Mouse (Mus musculus) spleen, postnatal 36 days (tissue): ENCODE measurements around the gene Atcay.
"Not testable (repeated sequence)": the region's sequence is repeated elsewhere in the genome, so short reads cannot be mapped to it uniquely, and the experiment has no call there.

Experiments
- DNase-seq, 2 experiments: peaks; one replicate each; pipeline ENCODE4 v3.0.0; 2022; ENCODE audit warnings: low spot score in 2 of 2, mixed read lengths in 1 of 2

Atcay gene

DNA sequence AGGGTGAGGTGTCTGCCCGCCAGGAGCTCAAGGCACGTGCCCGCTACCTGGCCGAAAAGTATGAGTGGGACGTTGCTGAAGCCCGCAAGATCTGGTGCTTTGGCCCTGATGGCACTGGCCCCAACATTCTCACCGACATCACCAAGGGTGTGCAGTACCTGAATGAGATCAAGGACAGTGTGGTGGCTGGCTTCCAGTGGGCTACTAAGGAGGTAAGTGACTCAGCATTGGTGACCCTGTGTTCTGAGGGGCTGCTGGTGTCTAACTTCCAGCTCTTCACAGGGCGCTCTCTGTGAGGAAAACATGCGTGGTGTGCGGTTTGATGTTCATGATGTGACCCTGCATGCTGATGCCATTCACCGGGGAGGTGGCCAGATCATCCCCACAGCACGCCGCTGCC is 49.7 kb downstream of the Atcay start:
- DNase-seq, result no peak

DNA sequence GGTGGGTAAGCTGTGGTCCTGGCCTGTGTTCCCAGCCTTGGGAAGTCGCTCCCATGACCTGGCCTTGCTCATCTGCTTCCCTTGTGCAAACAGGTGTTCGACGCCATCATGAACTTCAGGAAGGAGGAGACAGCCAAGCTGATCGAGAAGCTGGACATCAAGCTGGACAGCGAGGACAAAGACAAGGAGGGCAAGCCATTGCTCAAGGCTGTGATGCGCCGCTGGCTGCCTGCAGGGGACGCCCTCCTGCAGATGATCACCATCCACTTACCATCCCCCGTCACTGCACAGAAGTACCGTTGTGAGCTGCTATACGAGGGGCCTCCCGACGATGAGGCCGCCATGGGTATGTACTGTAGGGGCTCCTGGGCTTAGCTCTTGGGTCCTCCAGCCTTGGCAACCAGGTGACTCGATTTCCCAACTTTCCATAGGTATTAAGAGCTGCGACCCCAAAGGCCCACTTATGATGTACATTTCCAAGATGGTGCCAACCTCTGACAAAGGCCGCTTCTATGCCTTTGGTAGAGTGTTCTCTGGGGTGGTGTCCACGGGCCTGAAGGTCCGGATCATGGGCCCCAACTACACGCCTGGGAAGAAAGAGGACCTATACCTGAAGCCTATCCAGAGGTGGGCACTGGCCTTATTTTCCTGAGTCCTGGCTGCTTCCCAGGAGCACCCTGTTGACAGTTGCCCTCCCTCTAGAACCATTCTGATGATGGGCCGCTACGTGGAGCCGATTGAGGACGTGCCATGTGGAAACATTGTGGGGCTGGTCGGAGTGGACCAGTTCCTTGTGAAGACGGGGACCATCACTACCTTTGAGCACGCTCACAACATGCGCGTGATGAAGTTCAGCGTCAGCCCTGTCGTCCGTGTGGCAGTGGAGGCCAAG is 50.9 kb downstream of the Atcay start:
- DNase-seq, result no peak

DNA sequence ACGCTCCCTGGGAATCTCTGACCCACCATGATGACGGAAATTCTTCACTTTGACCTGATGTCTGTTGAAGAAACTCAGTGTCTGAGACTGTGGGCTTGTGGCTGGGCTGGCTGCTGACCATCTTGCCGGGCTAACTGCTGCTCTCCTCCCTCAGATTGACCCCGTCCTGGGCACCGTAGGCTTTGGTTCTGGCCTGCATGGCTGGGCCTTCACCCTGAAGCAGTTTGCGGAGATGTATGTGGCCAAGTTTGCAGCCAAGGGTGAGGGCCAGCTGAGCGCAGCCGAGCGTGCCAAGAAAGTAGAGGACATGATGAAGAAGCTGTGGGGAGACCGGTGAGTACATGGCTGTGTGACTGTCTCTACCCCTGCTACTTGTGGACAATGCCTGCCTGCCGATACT is 51.7 kb downstream of the Atcay start:
- DNase-seq, result no peak

DNA sequence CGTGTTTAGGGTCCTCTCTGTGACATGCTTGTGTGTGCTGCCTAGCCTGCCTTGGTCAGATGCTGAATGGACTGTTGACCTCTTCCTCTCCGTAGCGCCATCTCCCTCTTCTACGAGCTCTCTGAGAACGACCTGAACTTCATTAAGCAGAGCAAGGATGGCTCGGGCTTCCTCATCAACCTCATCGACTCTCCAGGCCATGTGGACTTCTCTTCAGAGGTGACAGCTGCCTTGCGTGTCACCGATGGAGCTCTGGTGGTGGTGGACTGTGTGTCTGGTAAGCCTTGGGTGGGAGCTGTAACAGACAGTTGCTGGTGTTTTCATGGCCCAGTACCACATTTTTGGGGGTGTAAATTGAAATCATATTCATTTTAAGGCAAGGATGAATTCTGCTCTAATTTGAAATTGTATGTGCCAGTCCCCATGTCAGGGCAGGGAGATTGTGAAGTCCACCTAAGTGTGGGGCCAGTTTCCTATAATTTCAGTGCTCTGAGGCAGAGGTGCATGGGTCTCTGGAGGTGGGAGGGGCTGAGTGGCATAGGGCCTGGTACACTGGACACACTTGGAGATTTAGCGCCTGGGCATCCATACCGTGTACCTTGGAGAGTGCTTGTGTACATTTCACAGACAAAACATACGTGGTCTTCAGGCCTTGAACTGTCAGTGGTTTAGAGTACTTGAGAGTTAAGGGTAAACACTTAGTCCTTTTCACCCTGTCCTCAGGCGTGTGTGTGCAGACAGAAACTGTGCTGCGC is 52.5 kb downstream of the Atcay start:
- peak in 1 of 2 experiments; percentile 60 for DNase-seq

DNA sequence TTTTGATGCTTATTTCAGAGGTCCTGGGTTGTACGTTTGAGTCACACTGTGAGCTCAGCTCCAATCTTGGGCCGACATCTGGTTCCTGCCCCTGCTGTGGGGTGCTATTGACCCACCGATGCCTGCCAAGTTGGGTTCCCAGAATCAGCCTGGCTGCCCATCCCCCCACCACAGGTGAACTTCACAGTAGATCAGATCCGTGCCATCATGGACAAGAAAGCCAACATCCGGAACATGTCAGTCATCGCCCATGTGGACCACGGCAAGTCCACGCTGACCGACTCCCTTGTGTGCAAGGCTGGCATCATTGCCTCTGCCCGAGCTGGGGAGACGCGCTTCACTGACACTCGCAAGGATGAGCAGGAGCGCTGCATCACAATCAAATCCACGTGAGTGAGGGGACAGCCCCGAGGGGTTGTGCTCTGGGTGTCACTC is 53.1 kb downstream of the Atcay start:
- DNase-seq, result no peak

DNA sequence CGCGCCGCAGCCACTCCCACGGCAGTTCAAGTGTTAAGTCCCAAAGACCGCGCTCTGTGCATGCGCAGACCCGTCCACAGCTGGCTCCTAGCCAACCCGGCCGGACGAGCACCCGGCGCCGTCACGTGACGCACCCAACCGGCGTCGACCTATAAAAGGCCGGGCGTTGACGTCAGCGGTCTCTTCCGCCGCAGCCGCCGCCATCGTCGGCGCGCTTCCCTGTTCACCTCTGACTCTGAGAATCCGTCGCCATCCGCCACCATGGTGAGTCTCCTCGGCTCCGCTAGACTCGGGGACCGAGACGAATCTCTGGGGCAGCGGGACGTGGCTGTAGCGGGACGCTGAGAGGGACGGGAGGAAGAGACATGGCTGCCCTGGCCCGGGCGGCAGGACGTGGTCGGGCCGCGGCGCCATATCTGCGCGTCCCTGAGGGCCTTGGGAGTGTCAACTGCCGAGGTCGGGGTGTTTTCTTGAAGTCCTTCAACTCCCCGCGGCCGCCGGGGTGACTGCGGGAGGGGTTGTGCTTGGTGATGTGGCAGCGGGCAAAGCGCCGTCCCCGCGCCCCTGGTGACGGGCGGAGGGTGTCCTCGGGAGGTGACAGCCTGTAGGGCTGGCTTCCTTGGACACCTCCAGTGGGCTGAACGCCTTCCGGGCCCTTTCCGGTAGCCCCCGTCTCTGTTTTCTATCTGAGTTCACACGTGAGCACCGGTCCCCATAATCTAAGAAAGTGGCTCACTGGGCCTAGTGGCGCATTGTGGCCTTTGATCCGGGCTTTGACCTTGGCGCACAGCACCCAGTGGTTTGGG is 54.0 kb downstream of the Atcay start, which contains the start of gene Eef2:
Gene Eef2, plus strand, starts transcription at position 166 of the 806 bp plus-strand sequence.
- peak; percentile 97 to 98 for DNase-seq

DNA sequence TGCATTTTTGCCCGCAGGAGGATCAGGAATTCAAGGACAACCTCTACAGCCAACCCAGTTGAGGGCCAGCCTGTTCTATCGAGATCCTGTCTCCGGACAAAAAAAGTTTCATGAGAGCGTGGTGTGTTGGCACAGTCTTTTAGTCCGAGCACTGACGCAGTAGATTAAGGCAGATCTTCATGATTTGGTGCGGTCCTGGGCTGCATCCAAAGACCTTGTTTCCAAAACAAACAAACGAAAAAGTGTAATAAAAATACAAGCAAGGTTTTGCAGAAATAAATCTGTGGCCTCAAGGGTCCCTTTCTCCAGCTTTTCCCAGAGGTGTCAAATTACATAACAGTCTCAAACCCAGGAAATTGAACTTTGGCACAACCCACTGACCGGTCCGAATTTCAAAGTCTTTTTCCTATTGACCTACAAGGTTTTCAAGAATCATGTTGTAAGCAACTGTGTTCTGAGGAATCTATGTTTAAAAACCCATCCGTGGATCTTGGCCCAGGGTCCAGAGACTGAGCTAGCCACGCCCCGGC is 54.6 kb downstream of the Atcay start:
- no peak for DNase-seq

DNA sequence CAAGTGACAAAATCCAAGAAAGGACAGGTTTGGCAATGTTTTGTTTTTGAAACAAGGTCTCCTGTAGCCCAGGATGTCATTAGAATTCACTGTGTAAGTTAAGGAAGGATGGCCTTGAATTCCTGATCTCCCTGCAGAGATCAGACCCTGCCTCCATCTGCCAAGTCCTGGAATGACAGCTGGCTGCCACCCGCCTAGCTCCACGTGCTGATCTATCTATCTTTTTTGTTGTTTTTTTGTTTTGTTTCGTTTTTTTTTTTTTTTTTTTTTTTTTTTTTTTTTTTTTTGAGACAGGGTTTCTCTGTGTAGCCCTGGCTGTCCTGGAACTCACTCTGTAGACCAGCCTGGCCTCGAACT is 55.3 kb downstream of the Atcay start:
- not testable (repeated sequence) for DNase-seq

DNA sequence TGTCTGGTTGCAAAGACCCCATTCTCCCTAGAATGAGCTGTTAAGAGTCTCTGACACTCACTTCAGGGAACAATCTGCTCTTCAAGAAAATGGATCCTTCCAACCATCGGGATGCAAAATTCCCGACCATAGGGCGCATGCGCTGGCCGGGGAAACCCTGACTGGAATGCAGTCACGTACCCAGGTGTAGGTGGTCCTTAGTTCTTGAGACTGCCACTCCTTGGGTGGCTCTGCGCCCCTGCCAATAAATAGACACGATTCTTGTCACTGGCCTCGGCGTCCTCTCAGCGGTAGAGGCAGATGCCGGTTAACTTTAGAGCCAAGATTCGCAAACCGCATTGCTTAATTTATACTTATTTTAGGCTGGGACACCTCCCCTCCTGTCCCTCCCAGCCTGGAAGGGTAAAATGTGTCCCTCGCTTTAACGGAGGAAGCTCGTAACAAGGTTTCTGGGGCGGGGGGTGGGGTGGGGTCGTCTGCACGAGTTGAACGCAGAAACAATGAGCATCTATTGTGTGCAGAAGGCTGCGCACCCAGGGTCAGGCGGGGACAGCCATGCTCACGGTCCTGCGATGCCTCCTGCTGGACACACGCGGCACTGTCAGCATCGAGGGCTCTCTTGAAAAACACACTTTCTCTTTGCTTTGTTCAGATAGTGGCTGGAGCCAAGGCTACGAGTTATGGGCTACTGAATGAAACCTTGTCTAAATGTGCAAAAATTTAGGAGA is 55.9 kb downstream of the Atcay start:
- DNase-seq, result peak; percentile 85 to 89

DNA sequence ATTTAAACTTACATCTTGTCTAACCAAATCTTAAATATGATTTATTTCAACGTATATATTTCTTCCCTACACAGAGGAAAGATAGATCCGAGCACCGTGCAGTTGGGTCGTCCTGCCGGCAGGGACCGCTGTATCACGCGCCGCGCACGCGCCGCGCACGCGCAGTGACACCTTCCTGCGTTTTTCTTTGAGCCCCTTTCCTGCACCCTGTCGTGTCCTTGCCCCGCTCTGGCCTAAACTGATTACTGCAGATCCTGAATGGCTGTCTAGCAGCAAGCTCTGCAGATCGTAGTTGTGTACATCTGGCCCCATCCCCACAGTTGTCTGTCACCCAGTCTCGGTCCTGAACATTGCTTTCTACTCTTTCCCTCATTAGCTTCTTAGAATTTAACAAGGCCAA is 57.5 kb downstream of the Atcay start:
- DNase-seq, result peak; percentile 76 to 84

DNA sequence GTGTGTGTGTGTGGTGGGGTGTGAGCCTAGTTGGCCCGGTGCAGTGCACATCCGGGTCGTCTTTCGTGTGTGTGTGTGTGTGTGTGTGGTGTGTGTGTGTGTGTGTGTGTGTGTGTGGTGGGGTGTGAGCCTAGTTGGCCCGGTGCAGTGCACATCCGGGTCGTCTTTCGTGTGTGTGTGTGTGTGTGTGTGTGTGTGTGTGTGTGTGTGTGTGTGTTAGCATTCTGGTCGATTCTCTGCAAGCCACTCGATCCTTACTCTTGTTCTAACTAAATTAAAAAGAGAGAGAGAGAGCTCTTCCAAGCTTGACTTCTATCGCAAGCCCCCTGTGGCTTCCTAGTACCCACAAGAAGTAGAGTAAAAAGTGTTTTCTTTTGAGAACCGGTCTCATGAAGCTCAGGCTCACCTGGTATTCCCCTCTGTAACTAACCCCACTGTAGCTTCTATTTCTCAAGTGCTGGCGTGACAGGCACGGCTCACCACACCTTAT is 61.2 kb downstream of the Atcay start:
- DNase-seq, result peak; percentile 56 to 71

DNA sequence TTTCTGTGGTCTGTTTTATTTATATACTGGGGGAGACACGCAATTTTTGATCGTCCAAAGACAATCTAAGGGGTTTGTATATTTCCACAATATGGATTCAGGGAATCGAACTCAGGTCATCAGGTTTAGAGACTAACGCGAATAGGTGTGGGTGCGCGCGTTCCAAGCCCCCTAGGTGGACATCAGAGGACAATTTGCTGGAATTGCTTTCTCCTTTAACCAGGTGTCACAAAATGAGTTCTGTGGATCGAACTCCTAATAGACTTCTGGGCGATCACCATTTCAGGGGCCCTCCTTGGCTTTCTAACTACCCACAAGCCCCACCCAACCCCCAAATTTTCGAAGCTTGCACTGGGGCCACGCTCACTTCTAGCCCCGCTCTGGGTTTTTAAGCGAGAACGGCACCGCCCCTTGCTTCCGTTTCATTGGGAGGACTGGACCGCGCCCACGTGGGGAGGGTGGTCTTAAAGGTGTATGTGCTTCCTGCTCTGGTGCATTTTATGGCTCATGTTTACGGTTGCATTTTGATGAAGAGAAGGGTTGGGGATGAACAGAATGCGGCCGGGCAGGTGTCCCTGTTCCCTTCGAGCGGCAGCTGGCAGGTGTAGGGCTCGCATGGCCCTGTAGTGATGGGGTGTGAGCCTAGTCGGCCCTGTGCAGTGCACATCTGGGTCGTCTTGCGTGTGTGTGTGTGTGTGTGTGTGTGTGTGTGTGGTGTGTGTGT is 62.0 kb downstream of the Atcay start:
- peak; percentile 94 to 96 for DNase-seq

DNA sequence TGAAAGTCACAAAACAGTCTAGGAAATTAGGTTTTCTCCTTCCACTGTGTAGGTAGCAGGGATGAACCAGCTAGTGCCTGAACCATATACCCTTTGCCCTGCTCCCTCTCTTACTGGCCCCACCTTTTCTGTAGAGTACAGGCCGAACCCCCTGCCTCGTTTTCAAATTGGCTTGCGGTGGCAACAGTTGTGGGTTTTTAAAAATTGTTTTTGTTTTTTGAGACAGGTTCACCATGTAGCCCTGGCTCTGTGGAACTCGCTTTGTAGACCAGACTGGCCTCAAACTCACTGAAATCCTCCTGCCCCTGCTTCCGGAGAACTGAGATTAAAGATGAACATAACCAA is 62.6 kb downstream of the Atcay start:
- no peak for DNase-seq

DNA sequence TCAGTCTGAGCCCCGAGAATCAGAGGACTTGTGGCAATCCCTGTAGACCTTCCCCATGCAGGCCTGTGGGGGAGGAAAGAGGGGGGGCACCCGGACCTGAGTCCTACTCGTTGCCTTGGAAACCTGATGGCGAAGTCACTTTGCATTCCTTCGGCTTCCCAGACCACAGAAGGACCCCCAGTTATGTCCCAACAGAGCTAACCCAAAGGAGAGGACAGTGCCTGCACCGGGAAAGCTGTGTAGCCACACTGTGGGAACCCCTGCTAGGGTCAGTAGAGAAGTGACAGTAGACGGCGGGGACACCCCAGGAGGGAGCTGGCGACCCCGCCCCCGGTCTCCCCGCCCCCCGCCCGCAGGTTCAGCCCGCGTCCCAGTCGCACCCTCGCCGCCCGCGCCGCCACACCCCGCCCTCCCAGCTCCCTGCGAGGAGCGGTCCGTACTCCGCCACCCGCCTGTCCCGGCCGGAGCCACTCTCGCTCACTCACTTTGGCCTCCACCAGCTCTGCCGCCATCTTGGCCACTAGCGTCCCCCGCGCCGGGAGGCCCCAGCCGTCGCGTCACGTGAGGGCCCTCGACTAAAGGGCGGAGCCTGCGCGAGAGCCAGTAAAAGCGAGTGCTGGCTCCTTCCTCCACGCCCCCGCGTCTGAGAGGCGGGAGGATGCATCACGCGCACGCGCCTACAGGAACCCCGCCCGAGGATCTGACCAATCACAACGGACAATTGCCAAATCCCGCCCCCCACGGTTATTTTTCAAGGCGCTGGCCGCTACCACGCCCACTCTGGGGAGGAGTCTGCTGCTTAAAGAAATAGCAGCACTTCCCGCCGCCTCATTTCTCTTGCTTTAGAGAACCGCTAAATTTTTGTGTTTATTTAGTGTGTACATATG is 63.2 kb downstream of the Atcay start, which contains the start of gene Pias4:
Gene Pias4, minus strand, starts transcription at position 724 of the 887 bp plus-strand sequence.
- peak; percentile 100 for DNase-seq

DNA sequence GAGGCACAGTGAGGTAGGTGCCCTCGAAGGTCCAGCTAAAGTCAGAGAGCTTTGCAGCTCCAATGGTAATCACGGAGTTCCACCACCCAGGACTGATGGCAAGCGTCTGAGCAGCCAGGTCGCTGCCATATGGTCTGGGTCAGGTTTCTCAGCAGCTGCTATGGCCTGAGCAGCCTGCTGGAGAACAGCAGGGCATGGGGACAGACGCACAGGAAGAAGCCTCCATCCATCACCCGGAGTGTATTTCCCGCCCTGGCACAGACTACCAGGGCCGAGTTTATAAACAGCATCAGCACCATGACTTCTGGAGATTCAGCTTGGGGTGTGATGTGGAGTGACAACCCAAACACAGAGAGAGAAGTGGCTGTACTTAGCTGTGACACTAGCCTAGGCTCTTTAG is 65.5 kb downstream of the Atcay start:
- no peak for DNase-seq

DNA sequence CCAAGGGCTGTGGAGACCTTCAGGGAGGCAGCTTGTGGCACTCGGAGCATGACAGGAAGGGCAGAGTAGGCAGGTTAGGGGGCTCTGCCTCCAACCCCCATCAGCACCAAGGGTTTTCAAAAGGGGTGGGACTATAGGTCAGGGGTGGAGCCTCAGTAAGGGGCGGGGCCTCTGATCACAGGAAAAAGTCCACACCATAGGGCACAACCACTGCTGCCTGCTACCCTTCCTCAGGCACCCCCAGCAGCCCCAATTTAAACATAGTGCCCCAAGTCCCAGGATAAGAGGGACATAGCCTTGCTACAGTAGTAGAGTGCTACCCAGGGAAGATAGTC is 68.3 kb downstream of the Atcay start:
- no peak for DNase-seq

DNA sequence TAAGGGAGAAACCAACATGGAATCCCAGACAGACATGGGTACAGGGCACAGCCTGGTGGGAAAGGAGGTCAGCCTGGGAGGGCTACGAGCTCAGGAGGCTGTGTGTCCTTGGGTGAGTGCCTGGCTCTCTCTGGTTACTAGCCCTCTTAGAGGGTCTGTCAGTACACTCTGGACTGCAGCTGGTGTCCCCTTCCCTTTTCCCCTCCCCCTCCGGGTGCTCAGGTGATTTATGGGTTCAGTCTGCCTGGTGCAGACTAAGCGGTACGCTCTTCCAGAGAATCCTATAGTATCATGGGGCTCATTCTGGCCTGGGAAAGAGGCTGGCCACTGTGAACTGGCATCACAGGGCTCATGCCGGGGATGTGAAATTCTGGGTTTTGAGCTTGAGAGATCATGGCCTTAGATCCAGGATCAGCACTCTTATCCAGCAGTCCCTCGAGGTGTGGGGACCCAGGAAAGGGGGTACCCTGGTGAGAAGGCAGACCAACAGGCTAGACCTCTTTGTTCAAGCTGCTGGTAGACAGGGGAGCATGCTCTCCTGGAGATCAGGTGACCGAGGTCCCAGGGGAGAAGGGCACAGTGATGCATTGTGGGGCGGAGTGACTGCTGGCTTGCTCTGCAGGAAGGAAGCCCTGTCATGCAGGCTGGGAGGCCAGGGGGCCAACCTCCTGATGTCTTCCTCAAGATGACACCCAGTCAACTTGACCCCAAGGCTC is 68.9 kb downstream of the Atcay start:
- peak; percentile 92 to 93 for DNase-seq

DNA sequence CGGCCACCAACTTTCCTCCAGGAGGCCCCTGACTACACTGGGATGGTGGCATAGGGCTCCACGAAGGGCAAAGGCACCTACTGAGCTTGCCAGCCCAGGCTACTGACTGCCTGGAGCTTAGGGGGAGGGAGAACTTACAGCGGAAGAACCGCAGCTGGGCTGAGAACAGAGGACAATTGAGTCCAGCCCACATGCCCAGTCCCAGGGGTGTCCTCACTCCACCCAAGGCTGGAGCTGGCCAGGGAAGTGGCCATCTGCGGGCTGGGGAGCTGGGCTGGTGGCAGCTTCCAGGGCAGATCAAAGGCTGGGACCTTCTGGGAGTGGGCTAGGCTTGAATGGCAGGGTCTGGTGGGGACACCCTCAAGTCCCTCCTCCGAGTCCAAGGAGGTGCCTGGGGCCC is 75.9 kb downstream of the Atcay start:
- DNase-seq, result no peak
